Mouse (Mus musculus): ENCODE measurements at regions not wholly inside any gene's neighbourhood (a gene's known extent, or its start where the extent isn't known, plus 50 kb on each side); places are given as distances from the start of the nearest gene placed in this dataset.

- DNase-seq = no peak
- intact Hi-C loops (cut with DNase I) = no loop called here
- H3K4me3 ChIP-seq = no peak overlapping the region
- no peak for TF ChIP-seq EP300 (IDR thresholded peaks at IDR 0.05; ENCODE audit: insufficient read depth, low read depth, low read length)
- TF ChIP-seq POLR2A (IDR thresholded peaks at IDR 0.05; ENCODE audit: insufficient read depth, low read depth, low read length) = no peak
- TF ChIP-seq CTCF (IDR thresholded peaks at IDR 0.05) = no peak
- H3K27me3 ChIP-seq (ENCODE audit: control insufficient read depth, insufficient read depth, low read length) = no peaks in the 10 kb centered on the region
- no peak overlapping the region for H3K27ac ChIP-seq
- H3K36me3 ChIP-seq (ENCODE audit: control insufficient read depth, insufficient read depth, low read length) = no peaks in the 10 kb centered on the region
- H3K9ac ChIP-seq (ENCODE audit: low read depth, low read length) = no peak overlapping the region
- no peaks in the 10 kb centered on the region for H3K79me2 ChIP-seq (replicated peaks; ENCODE audit: control insufficient read depth, insufficient read depth, low read length)
- WGBS = 49% methylated on average over 5 of the region's 5 CpGs
- no peaks in the 10 kb centered on the region for H3K4me1 ChIP-seq (ENCODE audit: control insufficient read depth, insufficient read depth, low read length)
Observed at GRCm38 (mm10) chr16:86536479-86536878, 634.9 kb upstream of the Adamts5 start.

DNA sequence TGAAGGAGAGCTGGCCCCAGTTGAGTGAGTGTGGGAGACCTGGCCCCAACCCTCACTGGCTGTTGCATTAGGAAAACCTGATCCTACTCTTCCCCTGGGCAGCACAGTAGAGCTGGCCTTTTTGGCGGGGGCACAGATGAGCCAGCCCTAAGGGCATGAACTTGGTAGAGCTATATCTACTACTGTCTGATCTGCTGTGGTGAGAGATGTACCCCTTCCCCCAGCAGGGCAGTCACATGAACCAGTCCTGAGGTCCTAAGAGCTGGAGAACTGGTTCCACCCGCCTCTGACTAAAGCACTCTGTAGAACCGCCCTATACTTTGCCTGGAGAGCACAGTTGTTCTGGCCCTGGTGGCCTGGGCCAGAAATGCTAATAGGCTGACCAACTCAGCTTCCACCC, 622.5 kb upstream of the Adamts5 start:
- Histone ChIP-seq H3K27me3 (ENCODE audit: control insufficient read depth, insufficient read depth, low read length) (no peaks in the 10 kb centered on the region), H3K4me3 (no peak overlapping the region), H3K27ac (no peak overlapping the region), H3K79me2 (replicated peaks; ENCODE audit: control insufficient read depth, insufficient read depth, low read length) (no peaks in the 10 kb centered on the region), H3K9ac (ENCODE audit: low read depth, low read length) (no peak overlapping the region), H3K4me1 (ENCODE audit: control insufficient read depth, insufficient read depth, low read length) (no peaks in the 10 kb centered on the region), H3K36me3 (ENCODE audit: control insufficient read depth, insufficient read depth, low read length) (no peaks in the 10 kb centered on the region)
- WGBS = 86% methylated on average over 3 of the region's 3 CpGs
- DNase-seq = no peak
- intact Hi-C loops (cut with DNase I) = no loop called here
- TF ChIP-seq CTCF (IDR thresholded peaks at IDR 0.05) (no peak), POLR2A (IDR thresholded peaks at IDR 0.05; ENCODE audit: insufficient read depth, low read depth, low read length) (no peak), EP300 (IDR thresholded peaks at IDR 0.05; ENCODE audit: insufficient read depth, low read depth, low read length) (no peak)

DNA sequence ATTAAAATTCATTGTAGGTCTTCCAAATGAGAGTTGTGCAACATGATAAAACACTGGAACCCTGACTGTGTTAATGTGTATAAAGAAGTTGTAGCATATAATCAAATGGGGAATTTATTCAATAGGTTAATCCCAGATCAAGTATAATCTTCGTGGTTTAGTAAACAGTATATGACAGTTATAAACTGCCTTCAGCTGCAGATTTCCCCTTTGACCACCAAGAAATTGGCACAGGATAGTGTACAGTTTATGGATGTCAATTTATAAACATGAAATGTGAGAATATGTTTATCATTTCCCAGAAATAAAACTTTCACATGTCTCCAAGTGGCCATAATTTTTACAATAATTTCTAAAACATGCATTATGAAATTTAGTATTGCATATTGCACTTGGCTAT, 615.3 kb upstream of the Adamts5 start:
- H3K27ac ChIP-seq = no peak overlapping the region
- no peak overlapping the region for H3K9ac ChIP-seq (ENCODE audit: low read depth, low read length)
- intact Hi-C loops (cut with DNase I) = no loop called here
- TF ChIP-seq CTCF (IDR thresholded peaks at IDR 0.05) = no peak
- H3K4me3 ChIP-seq = no peak overlapping the region
- H3K79me2 ChIP-seq (replicated peaks; ENCODE audit: control insufficient read depth, insufficient read depth, low read length) = no peaks in the 10 kb centered on the region
- 53% methylated on average over 1 of the region's 1 CpGs for WGBS
- no peak for DNase-seq
- H3K36me3 ChIP-seq (ENCODE audit: control insufficient read depth, insufficient read depth, low read length) = no peaks in the 10 kb centered on the region
- H3K4me1 ChIP-seq (ENCODE audit: control insufficient read depth, insufficient read depth, low read length) = no peaks in the 10 kb centered on the region
- no peaks in the 10 kb centered on the region for H3K27me3 ChIP-seq (ENCODE audit: control insufficient read depth, insufficient read depth, low read length)

- Histone ChIP-seq H3K4me1 (ENCODE audit: control insufficient read depth, insufficient read depth, low read length) (no peaks in the 10 kb centered on the region), H3K27ac (no peak overlapping the region), H3K79me2 (replicated peaks; ENCODE audit: control insufficient read depth, insufficient read depth, low read length) (no peaks in the 10 kb centered on the region), H3K4me3 (no peak overlapping the region), H3K36me3 (ENCODE audit: control insufficient read depth, insufficient read depth, low read length) (no peaks in the 10 kb centered on the region), H3K9ac (ENCODE audit: low read depth, low read length) (no peak overlapping the region), H3K27me3 (ENCODE audit: control insufficient read depth, insufficient read depth, low read length) (no peaks in the 10 kb centered on the region)
- 36% methylated on average over 3 of the region's 3 CpGs for WGBS
- TF ChIP-seq POLR2A (IDR thresholded peaks at IDR 0.05; ENCODE audit: insufficient read depth, low read depth, low read length) (no peak), EP300 (IDR thresholded peaks at IDR 0.05; ENCODE audit: insufficient read depth, low read depth, low read length) (no peak), CTCF (IDR thresholded peaks at IDR 0.05) (no peak)
- DNase-seq = no peak
- intact Hi-C loops (cut with DNase I) = no loop called here
Observed at GRCm38 (mm10) chr16:86516144-86516543, 614.5 kb upstream of the Adamts5 start.

- no peaks in the 10 kb centered on the region for H3K36me3 ChIP-seq (ENCODE audit: control insufficient read depth, insufficient read depth, low read length)
- H3K4me3 ChIP-seq = no peak overlapping the region
- H3K9ac ChIP-seq (ENCODE audit: low read depth, low read length) = no peak overlapping the region
- H3K79me2 ChIP-seq (replicated peaks; ENCODE audit: control insufficient read depth, insufficient read depth, low read length) = no peaks in the 10 kb centered on the region
- TF ChIP-seq CTCF (IDR thresholded peaks at IDR 0.05) = no peak
- no peak for TF ChIP-seq EP300 (IDR thresholded peaks at IDR 0.05; ENCODE audit: insufficient read depth, low read depth, low read length)
- TF ChIP-seq POLR2A (IDR thresholded peaks at IDR 0.05; ENCODE audit: insufficient read depth, low read depth, low read length) = no peak
- peak in 1 of 2 experiments; percentile 3 for DNase-seq
- 50% methylated on average over 3 of the region's 3 CpGs for WGBS
- intact Hi-C loops (cut with DNase I) = no loop called here
- H3K4me1 ChIP-seq (ENCODE audit: control insufficient read depth, insufficient read depth, low read length) = no peaks in the 10 kb centered on the region
- H3K27me3 ChIP-seq (ENCODE audit: control insufficient read depth, insufficient read depth, low read length) = no peaks in the 10 kb centered on the region
- H3K27ac ChIP-seq = no peak overlapping the region
Observed at GRCm38 (mm10) chr16:86501074-86501952, 599.7 kb upstream of the Adamts5 start.

- TF ChIP-seq POLR2A (IDR thresholded peaks at IDR 0.05; ENCODE audit: insufficient read depth, low read depth, low read length) = no peak
- TF ChIP-seq CTCF (IDR thresholded peaks at IDR 0.05) = peak; percentile 53
- TF ChIP-seq EP300 (IDR thresholded peaks at IDR 0.05; ENCODE audit: insufficient read depth, low read depth, low read length) = no peak
- no peak for DNase-seq
Observed at GRCm38 (mm10) chr16:86475145-86475544, 573.5 kb upstream of the Adamts5 start.

More at GRCm38 (mm10) chr16:86475145-86475544, 573.5 kb upstream of the Adamts5 start:
- H3K27ac ChIP-seq = no peak overlapping the region
- WGBS = 64% methylated on average over 1 of the region's 1 CpGs
- intact Hi-C loops (cut with DNase I) = loop anchor here (10.0 kb wide), 1 partner anchor 380 kb away; no protein-coding TSS in a partner anchor
- no peaks in the 10 kb centered on the region for H3K4me1 ChIP-seq (ENCODE audit: control insufficient read depth, insufficient read depth, low read length)
- H3K36me3 ChIP-seq (ENCODE audit: control insufficient read depth, insufficient read depth, low read length) = no peaks in the 10 kb centered on the region
- H3K4me3 ChIP-seq = no peak overlapping the region
- no peaks in the 10 kb centered on the region for H3K79me2 ChIP-seq (replicated peaks; ENCODE audit: control insufficient read depth, insufficient read depth, low read length)
- H3K9ac ChIP-seq (ENCODE audit: low read depth, low read length) = no peak overlapping the region
- H3K27me3 ChIP-seq (ENCODE audit: control insufficient read depth, insufficient read depth, low read length) = no peaks in the 10 kb centered on the region

Measured in heart, adult 2 months (tissue).